Comparison of ENCODE assay signal across 8 mouse cellular contexts in genomic region chr1:192789111-192789522, GRCm38 (mm10). TPM values are rescaled to one million over a fixed set of nuclear protein-coding genes. Genes with fewer than 3 reads are reported as not detected.
DNase-seq lines count a peak whose midpoint lies in the region; ATAC-seq and TF ChIP-seq lines count a peak whose summit lies in the region.

No protein-coding gene starts in this region.

- H3K79me2 ChIP-seq in heart, adult 2 months (replicated peaks; ENCODE audit: control insufficient read depth, insufficient read depth, low read length): no peaks in the 10 kb centered on the region

- ATAC-seq in intestine, postnatal 0 days: no peak
- no peak for ATAC-seq in CD4-positive, CD25-positive, alpha-beta regulatory T cell, adult 4 months

- peak; percentile 35 for DNase-seq in kidney, adult 11 months
- no peak for DNase-seq in kidney, adult 18-20 months
- DNase-seq in cerebellum, postnatal 14 days: peak; percentile 58 to 61
- DNase-seq in heart, adult 2 months: peak; percentile 81 to 90
- peak; percentile 24 for DNase-seq in lung, adult 2 months
- DNase-seq in retina, embryonic 14.5 days (ENCODE audit: low spot score): no peak

- WGBS in heart, adult 2 months: 27% methylated on average over 10 of the region's 10 CpGs
- 65% methylated on average over 10 of the region's 10 CpGs for WGBS in intestine, postnatal 0 days
- WGBS in lung, adult 2 months: 64% methylated on average over 10 of the region's 10 CpGs

- no peaks in the 10 kb centered on the region for H3K9me3 ChIP-seq in intestine, postnatal 0 days (ENCODE audit: control insufficient read depth)

- peak overlapping the region; percentile 63 for H3K27ac ChIP-seq in heart, adult 2 months
- H3K27ac ChIP-seq in intestine, postnatal 0 days (ENCODE audit: low read depth, low read length): peak overlapping the region; percentile 8; the same call in 1 of the 2 replicates

- no peak for TF ChIP-seq CTCF in heart, adult 2 months (IDR thresholded peaks at IDR 0.05)
- TF ChIP-seq CTCF in intestine, postnatal 0 days (IDR thresholded peaks at IDR 0.05; ENCODE audit: low read depth): no peak
- TF ChIP-seq CTCF in lung, adult 2 months (IDR thresholded peaks at IDR 0.05; ENCODE audit: insufficient read depth, low read length): no peak

- TF ChIP-seq EP300 in heart, adult 2 months (IDR thresholded peaks at IDR 0.05; ENCODE audit: insufficient read depth, low read depth, low read length): peak; percentile 68; the same call in 1 of the 2 replicates

- H3K36me3 ChIP-seq in heart, adult 2 months (ENCODE audit: control insufficient read depth, insufficient read depth, low read length): no peaks in the 10 kb centered on the region
- H3K36me3 ChIP-seq in intestine, postnatal 0 days (ENCODE audit: control insufficient read depth, insufficient read depth): no peaks in the 10 kb centered on the region

- H3K4me2 ChIP-seq in intestine, postnatal 0 days (replicated peaks; ENCODE audit: low read depth): no peak overlapping the region

- no peaks in the 10 kb centered on the region for H3K27me3 ChIP-seq in heart, adult 2 months (ENCODE audit: control insufficient read depth, insufficient read depth, low read length)
- H3K27me3 ChIP-seq in intestine, postnatal 0 days (replicated peaks; ENCODE audit: control insufficient read depth, insufficient read depth, low read length): no peaks in the 10 kb centered on the region

- intact Hi-C loops in heart, adult 2 months (cut with DNase I): loop anchor here (5.0 kb wide), 1 partner anchor 298 kb away; no protein-coding TSS in a partner anchor

- no peak for TF ChIP-seq POLR2A in heart, adult 2 months (IDR thresholded peaks at IDR 0.05; ENCODE audit: insufficient read depth, low read depth, low read length)
- TF ChIP-seq POLR2A in lung, adult 2 months (IDR thresholded peaks at IDR 0.05; ENCODE audit: borderline replicate concordance, extremely low read depth, low read depth, low read length): no peak

- no peak overlapping the region for H3K9ac ChIP-seq in heart, adult 2 months (ENCODE audit: low read depth, low read length)
- H3K9ac ChIP-seq in intestine, postnatal 0 days (ENCODE audit: low read depth, low read length): no peak overlapping the region

- peaks cover 9% of the 10 kb centered on the region for H3K4me1 ChIP-seq in heart, adult 2 months (ENCODE audit: control insufficient read depth, insufficient read depth, low read length)
- H3K4me1 ChIP-seq in intestine, postnatal 0 days (replicated peaks; ENCODE audit: control insufficient read depth, insufficient read depth, low read length): peaks cover 3% of the 10 kb centered on the region; the same call in 1 of the 2 replicates
- H3K4me1 ChIP-seq in lung, adult 2 months (ENCODE audit: control insufficient read depth, insufficient read depth, low read length): no peaks in the 10 kb centered on the region; the same call in 1 of the 2 replicates

- H3K4me3 ChIP-seq in heart, adult 2 months: no peak overlapping the region
- H3K4me3 ChIP-seq in intestine, postnatal 0 days (ENCODE audit: low read depth, low read length): no peak overlapping the region
- H3K4me3 ChIP-seq in lung, adult 2 months (replicated peaks; ENCODE audit: extremely low read depth, low read depth, low read length): no peak overlapping the region

RNA-seq across cellular contexts. Expression of gene Hhat, which starts 18.1 kb away (rescaled TPM):
- 1 to 10 TPM; 1.6 to 2.1 TPM for total RNA-seq in heart, adult 2 months (2021)
- polyA plus RNA-seq in heart, adult 2 months (2012; rRNA removed): 2.8 and 3.5 TPM in 2 replicates
- 4.5 and 4.8 TPM in 2 replicates for polyA plus RNA-seq in intestine, postnatal 0 days (2015; fragmentation: Nextera tagmentation; extraction: Ambion mirVana)
- polyA plus RNA-seq in lung, adult 2 months (2012; rRNA removed): 2.5 and 2.7 TPM in 2 replicates
- 1 to 10 TPM; 2.9 to 3.7 TPM for polyA plus RNA-seq in CD4-positive, CD25-positive, alpha-beta regulatory T cell, adult 4 months (2017; shearing (Covaris generic))

Comparison
In these comparisons a context has a peak if more than half of its experiments do, and no peak if none do; other contexts are left out.
1. DNase-seq: peak in kidney, adult 11 months (single experiment), cerebellum, postnatal 14 days (2 of 2), heart, adult 2 months (2 of 2) and lung, adult 2 months (single experiment); none in kidney, adult 18-20 months (single experiment) and retina, embryonic 14.5 days (single experiment).